Mouse (Mus musculus) heart, embryonic 16.5 days (tissue): ENCODE results near the gene Trim34a. TPM values are rescaled to one million over a fixed set of nuclear protein-coding genes. Genes with fewer than 3 reads are reported as not detected.

ENCODE experiments used
- ATAC-seq: fragments of 200-750 bp; cut with Nextera tagmentation; replicated peaks from 2 replicates; pipeline ENCODE4 v1.8.0; 2017; ENCODE audit warnings: moderate number of reproducible peaks; ENCODE audit not compliant: insufficient read depth, low FRiP score; ENCODE audit errors: extremely low read depth
- H3K27ac ChIP-seq: fragments of 300-500 bp; sonication (generic); 2 replicates; pipeline ENCODE4 v1.5.1; 2014; ENCODE audit warnings: mild to moderate bottlenecking, low read length, control low read depth, moderate library complexity
- H3K27me3 ChIP-seq: fragments of 300-500 bp; sonication (generic); 2 replicates; pipeline ENCODE4 v1.6.1; 2014; ENCODE audit warnings: low read length, mixed read lengths; ENCODE audit not compliant: control insufficient read depth, insufficient read depth
- H3K36me3 ChIP-seq: fragments of 300-500 bp; sonication (generic); 2 replicates; pipeline ENCODE4 v1.6.1; 2014; ENCODE audit not compliant: control insufficient read depth, insufficient read depth
- H3K4me1 ChIP-seq: fragments of 300-500 bp; sonication (generic); 2 replicates; pipeline ENCODE4 v1.6.1; 2014; ENCODE audit warnings: low read length, mixed read lengths; ENCODE audit not compliant: control insufficient read depth, insufficient read depth
- H3K4me2 ChIP-seq: fragments of 300-500 bp; sonication (generic); 2 replicates; pipeline ENCODE4 v1.6.1; 2014; ENCODE audit warnings: low read depth, mild to moderate bottlenecking, control low read depth, low read length
- H3K4me3 ChIP-seq: fragments of 300-500 bp; sonication (generic); 2 replicates; pipeline ENCODE4 v1.5.1; 2014; ENCODE audit warnings: mild to moderate bottlenecking, control low read depth, low read length
- H3K9ac ChIP-seq: fragments of 300-500 bp; sonication (generic); 2 replicates; pipeline ENCODE4 v1.6.1; 2014; ENCODE audit warnings: low read length, control low read depth
- H3K9me3 ChIP-seq: fragments of 300-500 bp; sonication (generic); replicated peaks from 2 replicates; pipeline ENCODE4 v1.6.1; 2016; ENCODE audit warnings: low read length; ENCODE audit not compliant: control insufficient read depth
- WGBS: fragments of 180-500 bp; shearing (Covaris S2); extraction: QIAGEN DNeasy Blood & Tissue Kit; methylation state at CpG from one replicate; pipeline ENCODE4 v1.1.7; 2014; 5-methylcytosine and 5-hydroxymethylcytosine counted together
- polyA plus RNA-seq: library from polyadenylated mRNA; unstranded; fragments of >200 nt; fragmentation: Nextera tagmentation; extraction: Ambion mirVana; gene quantifications from 2 replicates; pipeline ENCODE4 v1.2.1, GENCODE M21; 2015

Gene Trim34a
- 3.0 and 4.3 TPM in 2 replicates for polyA plus RNA-seq

DNA sequence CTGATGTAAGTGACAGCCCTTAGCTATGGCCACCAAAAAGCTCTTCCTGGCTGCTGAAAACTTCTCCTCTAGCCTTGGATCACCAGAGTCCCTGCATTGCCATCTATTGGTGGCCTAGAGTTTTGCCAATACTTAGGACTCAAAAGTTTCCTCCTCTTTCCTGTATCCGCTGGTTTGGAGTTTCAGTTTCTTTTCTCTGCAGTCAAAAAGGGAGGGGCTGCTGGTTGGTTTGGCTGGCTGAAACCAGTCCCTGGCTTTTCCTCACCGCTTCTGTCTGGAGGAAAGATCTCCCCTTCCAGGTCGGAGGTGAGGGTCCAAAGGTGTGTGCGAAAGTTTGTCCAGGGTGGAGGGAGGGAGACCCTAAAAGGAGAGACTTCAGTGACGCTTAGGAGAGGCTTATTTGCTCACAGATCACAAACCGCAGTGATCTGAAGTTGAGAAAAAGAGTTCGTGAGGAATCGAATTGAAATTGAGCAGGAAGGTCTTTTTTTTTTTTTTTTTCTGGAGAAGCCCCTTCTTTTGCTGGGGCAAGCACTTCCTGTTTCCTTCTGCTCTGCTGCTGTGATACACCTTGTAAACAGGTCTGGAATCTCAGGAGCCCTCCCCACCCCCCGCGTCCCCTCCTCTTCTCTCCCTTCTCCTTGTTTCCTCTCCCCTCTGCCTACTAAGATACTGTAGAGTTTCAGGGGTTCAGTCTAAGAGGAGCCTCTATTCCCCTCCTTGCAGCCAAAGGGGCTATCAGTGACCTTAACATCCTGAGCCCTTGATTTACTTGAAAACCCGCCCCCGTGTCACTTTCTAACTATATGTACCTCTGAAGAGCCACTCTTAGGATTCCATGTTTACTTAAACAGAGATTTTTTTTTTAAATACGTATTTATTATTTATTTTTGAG is at the start of gene Trim34a:
TSS of gene Trim34a (plus strand) at position 171 of the 895 bp plus-strand sequence.
- 4% methylated on average over 13 of the region's 13 CpGs for WGBS
- ATAC-seq = peak; percentile 73
- Histone ChIP-seq H3K27ac (peak within 1 kb of the TSS; percentile 61; the same call in 1 of the 2 replicates), H3K27me3 (no peaks in the 10 kb centered on the region), H3K4me3 (peak within 1 kb of the TSS; percentile 67), H3K36me3 (no peaks in the 10 kb centered on the region), H3K9me3 (no peaks in the 10 kb centered on the region), H3K4me1 (no peaks in the 10 kb centered on the region), H3K9ac (peak within 1 kb of the TSS; percentile 76), H3K4me2 (peak within 1 kb of the TSS; percentile 61)

- 72% methylated on average over 6 of the region's 6 CpGs for WGBS
- no peak within 1 kb of the TSS for H3K9ac ChIP-seq
Measured at GRCm38 (mm10) chr7:104195885-104196284, 48.4 kb upstream of the Trim34a start, which contains the start of gene Olfr649. Gene Olfr649 (minus strand): TSS chr7:104195985.

DNA sequence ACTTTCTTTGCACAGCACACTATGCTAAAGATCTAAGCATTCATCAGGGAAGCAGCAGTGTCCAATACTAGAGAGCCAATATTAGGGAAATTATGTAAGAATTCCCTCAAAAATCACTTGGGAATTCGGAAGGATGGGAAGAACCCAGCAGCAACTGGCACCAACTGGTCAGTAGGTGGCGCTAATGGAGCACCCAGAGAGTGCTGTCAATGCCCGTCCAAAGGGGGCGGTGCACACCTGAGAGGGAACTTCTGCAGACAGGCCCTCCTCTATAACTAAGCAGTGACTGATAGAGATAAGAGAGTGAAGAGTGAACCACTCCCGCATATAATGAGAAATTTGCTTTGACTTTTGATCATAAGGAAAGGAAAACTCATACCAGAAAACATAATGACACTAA is 44.4 kb upstream of the Trim34a start:
- Histone ChIP-seq H3K4me2 (no peak overlapping the region), H3K4me3 (no peak overlapping the region), H3K9me3 (no peaks in the 10 kb centered on the region), H3K36me3 (no peaks in the 10 kb centered on the region), H3K27me3 (no peaks in the 10 kb centered on the region), H3K4me1 (no peaks in the 10 kb centered on the region), H3K9ac (no peak overlapping the region), H3K27ac (no peak overlapping the region)
- peak; percentile 45 for ATAC-seq
- 5% methylated on average over 5 of the region's 5 CpGs for WGBS

More at GRCm38 (mm10) chr7:104195885-104196284, 48.4 kb upstream of the Trim34a start, which contains the start of gene Olfr649:
- ATAC-seq = no peak
- H3K36me3 ChIP-seq = no peaks in the 10 kb centered on the region
- H3K27me3 ChIP-seq = no peaks in the 10 kb centered on the region
- H3K9me3 ChIP-seq = no peaks in the 10 kb centered on the region
- no peaks in the 10 kb centered on the region for H3K4me1 ChIP-seq
- no peak within 1 kb of the TSS for H3K27ac ChIP-seq
- H3K4me3 ChIP-seq = no peak within 1 kb of the TSS
- no peak within 1 kb of the TSS for H3K4me2 ChIP-seq

GRCm38 (mm10) chr7:104206197-104206596 is 38.1 kb upstream of the Trim34a start:
- 83% methylated on average over 7 of the region's 7 CpGs for WGBS
- no peaks in the 10 kb centered on the region for H3K36me3 ChIP-seq
- H3K4me2 ChIP-seq = no peak overlapping the region
- no peak overlapping the region for H3K27ac ChIP-seq
- no peaks in the 10 kb centered on the region for H3K4me1 ChIP-seq
- H3K27me3 ChIP-seq = no peaks in the 10 kb centered on the region
- no peak overlapping the region for H3K4me3 ChIP-seq
- ATAC-seq = no peak
- no peaks in the 10 kb centered on the region for H3K9me3 ChIP-seq
- no peak overlapping the region for H3K9ac ChIP-seq

DNA sequence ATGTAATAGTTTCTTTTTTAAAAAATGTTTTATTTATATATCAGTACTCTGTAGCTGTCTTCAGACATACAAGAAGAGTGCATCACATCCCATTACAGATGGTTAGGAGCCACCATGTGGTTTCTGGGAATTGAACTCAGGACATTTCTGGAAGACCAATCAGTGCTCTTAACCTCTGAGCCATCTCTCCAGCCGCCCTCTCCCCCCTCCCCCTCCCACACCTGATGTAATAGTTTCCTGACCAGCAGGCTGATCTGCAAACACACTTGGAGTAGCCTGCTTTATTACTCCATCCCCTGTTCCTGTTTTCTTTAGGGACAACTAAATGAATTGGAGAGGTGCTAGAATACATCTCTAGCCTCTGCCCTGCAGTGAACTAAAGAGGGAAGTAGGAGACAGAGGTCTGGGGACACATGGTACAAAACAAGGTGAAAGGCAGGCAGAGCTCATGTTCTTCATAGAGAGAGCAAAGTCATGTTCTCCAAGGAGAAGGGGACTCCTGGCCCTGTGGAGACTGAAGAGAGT is 28.2 kb upstream of the Trim34a start:
- Histone ChIP-seq H3K9me3 (no peaks in the 10 kb centered on the region), H3K4me2 (no peak overlapping the region), H3K27ac (no peak overlapping the region), H3K4me3 (no peak overlapping the region), H3K4me1 (no peaks in the 10 kb centered on the region; the same call in 1 of the 2 replicates), H3K36me3 (no peaks in the 10 kb centered on the region), H3K27me3 (no peaks in the 10 kb centered on the region), H3K9ac (no peak overlapping the region)
- 67% methylated on average over 1 of the region's 1 CpGs for WGBS
- ATAC-seq = no peak

DNA sequence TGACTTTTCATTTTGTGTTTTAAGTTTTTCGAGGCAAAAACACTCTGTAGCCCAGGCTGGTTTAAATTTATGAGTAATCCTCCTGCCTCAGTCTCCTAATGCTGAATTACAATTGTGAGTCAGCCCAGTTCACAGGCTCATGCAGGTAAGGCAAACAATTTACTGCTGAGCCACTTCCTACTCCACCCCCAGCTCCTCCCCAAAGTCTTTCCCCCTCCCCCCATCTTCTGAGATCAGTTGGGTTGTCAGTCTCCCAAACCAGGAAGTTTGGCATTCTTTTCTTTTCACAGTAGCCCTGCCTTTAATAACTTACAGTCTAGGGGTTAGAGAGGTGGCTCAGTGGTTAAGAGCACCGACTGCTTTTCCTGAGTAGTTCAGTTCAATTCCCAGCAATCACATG is 26.4 kb upstream of the Trim34a start:
- H3K9me3 ChIP-seq = no peaks in the 10 kb centered on the region
- 60% methylated on average over 2 of the region's 2 CpGs for WGBS
- H3K27ac ChIP-seq = no peak overlapping the region
- no peaks in the 10 kb centered on the region for H3K36me3 ChIP-seq
- H3K27me3 ChIP-seq = no peaks in the 10 kb centered on the region
- no peak overlapping the region for H3K9ac ChIP-seq
- ATAC-seq = no peak
- H3K4me1 ChIP-seq = no peaks in the 10 kb centered on the region; the same call in 1 of the 2 replicates
- H3K4me3 ChIP-seq = no peak overlapping the region
- no peak overlapping the region for H3K4me2 ChIP-seq

GRCm38 (mm10) chr7:104218701-104219569 is 25.3 kb upstream of the Trim34a start, which contains the start of gene Trim6:
Gene Trim6 (plus strand): TSS chr7:104218793.
- WGBS = 1% methylated on average over 37 of the region's 37 CpGs
- H3K4me3 ChIP-seq = peak within 1 kb of the TSS; percentile 49
- peak within 1 kb of the TSS; percentile 55 for H3K27ac ChIP-seq
- H3K9ac ChIP-seq = peak within 1 kb of the TSS; percentile 72
- no peaks in the 10 kb centered on the region for H3K9me3 ChIP-seq
- H3K4me2 ChIP-seq = peak within 1 kb of the TSS; percentile 86
- no peaks in the 10 kb centered on the region; the same call in 1 of the 2 replicates for H3K4me1 ChIP-seq
- ATAC-seq = peak; percentile 84
- H3K27me3 ChIP-seq = no peaks in the 10 kb centered on the region
- H3K36me3 ChIP-seq = no peaks in the 10 kb centered on the region

- 34% methylated on average over 2 of the region's 2 CpGs for WGBS
- no peak for ATAC-seq
- Histone ChIP-seq H3K4me1 (no peaks in the 10 kb centered on the region), H3K27me3 (no peaks in the 10 kb centered on the region), H3K4me2 (no peak overlapping the region), H3K27ac (no peak overlapping the region), H3K9me3 (no peaks in the 10 kb centered on the region), H3K9ac (no peak overlapping the region), H3K4me3 (no peak overlapping the region), H3K36me3 (no peaks in the 10 kb centered on the region)
Measured at GRCm38 (mm10) chr7:104231203-104231602, 13.1 kb upstream of the Trim34a start.
